Mouse (Mus musculus) lung, embryonic 15.5 days (tissue): ENCODE measurements at regions not wholly inside any gene's neighbourhood (a gene's known extent, or its start where the extent isn't known, plus 50 kb on each side); places are given as distances from the start of the nearest gene placed in this dataset.

ENCODE experiments used
- ATAC-seq: fragments of 200-750 bp; cut with Nextera tagmentation; 2 replicates; pipeline ENCODE4 v1.8.0; 2017; ENCODE audit warnings: moderate number of reproducible peaks, borderline replicate concordance; ENCODE audit not compliant: low FRiP score, low TSS enrichment; ENCODE audit errors: extremely low read depth
- H3K27ac ChIP-seq: fragments of 300-500 bp; sonication (generic); 2 replicates; pipeline ENCODE4 v1.5.1; 2015; ENCODE audit warnings: moderate library complexity, mild to moderate bottlenecking, inconsistent platforms
- H3K27me3 ChIP-seq: fragments of 300-500 bp; sonication (generic); 2 replicates; pipeline ENCODE4 v1.6.1; 2015; ENCODE audit warnings: inconsistent platforms
- H3K36me3 ChIP-seq: fragments of 300-500 bp; sonication (generic); 2 replicates; pipeline ENCODE4 v1.6.1; 2015; ENCODE audit warnings: inconsistent platforms
- H3K4me1 ChIP-seq: fragments of 300-500 bp; sonication (generic); 2 replicates; pipeline ENCODE4 v1.6.1; 2015; ENCODE audit warnings: inconsistent platforms
- H3K4me2 ChIP-seq: fragments of 300-500 bp; sonication (generic); 2 replicates; pipeline ENCODE4 v1.6.1; 2015; ENCODE audit warnings: inconsistent platforms, mild to moderate bottlenecking, moderate library complexity
- H3K4me3 ChIP-seq: fragments of 300-500 bp; sonication (generic); 2 replicates; pipeline ENCODE4 v1.5.1; 2015; ENCODE audit warnings: mild to moderate bottlenecking, inconsistent platforms
- H3K9ac ChIP-seq: fragments of 300-500 bp; sonication (generic); 2 replicates; pipeline ENCODE4 v1.6.1; 2015; ENCODE audit warnings: inconsistent platforms
- H3K9me3 ChIP-seq: fragments of 300-500 bp; sonication (generic); 2 replicates; pipeline ENCODE4 v1.6.1; 2016; ENCODE audit warnings: inconsistent platforms
- WGBS: fragments of 180-500 bp; shearing (Covaris S2); methylation state at CpG from one replicate; pipeline ENCODE4 v1.1.7; 2015; 5-methylcytosine and 5-hydroxymethylcytosine counted together

DNA sequence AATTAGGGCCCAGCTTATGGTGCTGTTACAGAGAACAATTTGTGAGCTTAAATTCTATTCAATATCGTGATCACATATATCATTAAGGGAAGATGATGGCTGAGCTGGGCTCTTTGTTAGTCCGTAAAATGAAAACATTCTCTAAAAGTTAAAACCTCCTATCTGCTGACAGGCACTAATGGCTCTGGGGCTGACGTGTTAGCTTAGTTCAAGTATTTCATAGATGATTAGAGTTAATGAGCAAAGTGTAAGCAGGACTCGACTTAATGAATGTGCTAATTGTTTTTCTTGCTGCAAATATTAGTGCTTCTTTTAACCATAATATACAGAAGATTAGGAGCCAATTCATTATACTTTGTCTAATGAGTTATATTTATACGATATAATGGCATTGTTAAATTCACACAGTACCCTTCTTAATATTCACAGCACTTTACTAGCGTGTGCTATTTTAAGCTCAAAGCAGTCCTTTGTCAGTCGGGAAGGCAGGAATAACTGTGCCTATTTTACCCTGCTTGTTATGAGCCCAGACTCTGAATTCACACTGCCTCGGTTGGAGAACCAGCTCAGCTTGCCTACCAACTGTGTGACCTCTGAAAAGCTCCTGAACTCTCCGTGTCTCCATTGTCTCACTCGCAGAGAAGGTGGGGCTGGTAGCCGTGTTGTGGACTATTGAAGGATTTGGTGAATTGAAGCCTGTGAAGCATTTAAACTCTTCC lies 50.6 kb upstream of the 4933402D24Rik start:
- 55% methylated on average over 11 of the region's 11 CpGs for WGBS
- no peak overlapping the region for H3K4me3 ChIP-seq
- no peaks in the 10 kb centered on the region for H3K36me3 ChIP-seq
- H3K27me3 ChIP-seq = no peaks in the 10 kb centered on the region
- H3K9me3 ChIP-seq = no peaks in the 10 kb centered on the region
- no peak overlapping the region for H3K27ac ChIP-seq
- no peak overlapping the region for H3K4me2 ChIP-seq
- no peak overlapping the region for H3K9ac ChIP-seq
- H3K4me1 ChIP-seq = no peaks in the 10 kb centered on the region
- ATAC-seq = no peak
